Mouse (Mus musculus): Measurements from ENCODE around the gene Col6a6.

- no peak for TF ChIP-seq USF1 (IDR thresholded peaks at IDR 0.05; ENCODE audit: low read depth, low read length)
- TF ChIP-seq BHLHE40 (IDR thresholded peaks at IDR 0.05; ENCODE audit: borderline replicate concordance, low read depth, low read length): no peak
- TF ChIP-seq CTCF (IDR thresholded peaks at IDR 0.05 in 2 of 3, conservative IDR thresholded peaks at IDR 0.05 in 1 of 3; ENCODE audit: control insufficient read depth in 1 of 3, insufficient read depth in 1 of 3, low read depth in 2 of 3, low read length in 3 of 3, poor library complexity in 1 of 3, severe bottlenecking in 1 of 3): no peak
- TF ChIP-seq USF2 (IDR thresholded peaks at IDR 0.05; ENCODE audit: borderline replicate concordance in 1 of 2, insufficient read depth in 1 of 2, low read depth in 1 of 2, low read length in 2 of 2): no peak
- TF ChIP-seq ELF1 (IDR thresholded peaks at IDR 0.05; ENCODE audit: low read depth, low read length): no peak
- TF ChIP-seq CHD2 (IDR thresholded peaks at IDR 0.05; ENCODE audit: low read length): no peak
- TF ChIP-seq POLR2A (IDR thresholded peaks at IDR 0.05; ENCODE audit: control insufficient read depth in 1 of 2, insufficient read depth in 1 of 2, low read depth in 1 of 2, low read length in 2 of 2, poor library complexity in 1 of 2): no peak
These were observed 143.3 kb downstream of the Col6a6 start for GRCm38 (mm10) chr9:105684549-105685165.
